Mouse (Mus musculus): ENCODE measurements around the gene Vps33a.

DNA sequence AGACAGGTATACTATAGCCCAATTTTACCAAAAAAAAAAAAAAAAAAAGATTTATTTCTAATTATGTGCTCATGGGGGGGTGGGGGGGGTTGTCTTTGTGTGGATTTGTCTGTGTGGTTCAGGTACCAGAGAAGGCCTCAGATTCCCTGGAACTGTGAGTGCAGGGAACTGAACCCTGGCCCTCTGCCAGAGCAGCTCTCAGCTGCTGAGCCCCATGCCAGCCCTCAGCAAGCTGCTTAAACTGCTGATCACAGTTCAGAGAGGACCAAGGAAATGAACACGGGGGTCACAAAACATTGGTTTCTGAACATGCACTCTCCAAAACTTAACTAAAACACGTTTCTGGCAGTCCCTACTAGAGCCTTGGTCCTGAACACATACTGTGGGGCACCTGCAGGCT, 16.4 kb downstream of the Vps33a start:
- TF ChIP-seq CTCF (IDR thresholded peaks at IDR 0.05; ENCODE audit: low read depth, low read length) = no peak
- TF ChIP-seq TAL1 (conservative IDR thresholded peaks at IDR 0.05; ENCODE audit: low read depth, low read length) = no peak
- TF ChIP-seq GATA1 (IDR thresholded peaks at IDR 0.05; ENCODE audit: borderline replicate concordance, low read length) = no peak
- no peak for TF ChIP-seq POLR2AphosphoS5 (IDR thresholded peaks at IDR 0.05; ENCODE audit: insufficient replicate concordance, low read depth, low read length)
